Mouse (Mus musculus): ENCODE measurements at regions not wholly inside any gene's neighbourhood (a gene's known extent, or its start where the extent isn't known, plus 50 kb on each side); places are given as distances from the start of the nearest gene placed in this dataset.

DNA sequence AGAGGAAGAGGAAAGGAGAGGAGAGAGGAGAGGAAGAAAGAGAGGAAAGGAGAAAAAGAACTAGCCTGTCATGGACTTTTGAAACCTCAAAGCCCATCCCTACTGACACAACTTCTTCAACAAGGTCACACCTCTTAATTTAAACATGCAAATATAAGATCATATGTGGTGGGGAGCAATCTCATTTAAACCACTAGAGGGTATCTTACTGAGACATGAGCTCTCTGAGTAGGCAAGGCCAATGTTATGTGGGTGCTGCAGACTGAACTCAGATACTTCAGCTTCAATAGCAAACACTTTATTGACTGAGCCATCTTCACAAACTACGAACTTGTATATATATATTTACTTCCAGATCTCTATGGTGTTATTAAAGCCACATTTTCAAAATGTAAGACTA, 156.9 kb downstream of the Mex3b start:
- no peak for DNase-seq (ENCODE audit: low spot score in 2 of 2)

DNA sequence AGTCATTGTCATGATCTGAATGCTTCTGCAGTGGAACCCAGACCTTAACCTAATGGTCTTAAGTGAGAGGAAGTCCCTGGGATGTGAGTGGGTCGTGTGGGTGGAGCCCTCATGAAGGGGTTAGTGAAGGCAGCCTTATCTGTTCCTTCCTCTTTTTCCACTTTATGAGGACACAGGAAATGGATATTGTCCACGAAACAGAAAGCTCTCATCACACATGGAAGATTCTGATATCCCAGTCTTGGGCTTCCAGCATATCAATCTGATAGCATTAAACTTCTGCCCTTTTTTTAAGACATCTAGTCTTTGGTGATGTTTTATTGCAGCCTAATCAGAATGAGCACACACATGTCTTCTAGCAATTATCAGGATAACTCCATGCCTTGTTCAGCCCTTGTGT, 164.0 kb downstream of the Mex3b start:
- no peak for DNase-seq (ENCODE audit: low spot score in 2 of 2)

DNA sequence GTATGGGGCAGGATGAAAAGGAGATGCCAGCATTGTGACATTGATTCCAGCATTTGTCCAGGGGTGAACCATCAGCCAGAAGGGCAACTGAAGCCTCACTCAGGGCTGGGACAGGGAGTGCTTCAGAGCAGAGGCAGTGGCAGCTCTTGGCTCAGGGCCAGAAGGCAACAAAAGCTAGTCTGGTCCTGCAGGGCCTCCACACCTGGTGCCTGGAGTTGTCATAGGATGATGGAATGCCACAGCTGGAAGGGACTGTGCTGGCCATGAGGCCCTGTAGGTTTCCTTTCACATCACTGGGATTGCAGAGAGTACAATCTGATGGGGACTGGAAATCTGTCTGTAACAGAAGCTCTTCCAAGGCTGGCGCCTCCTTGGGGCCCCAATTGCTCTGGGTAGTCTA, 164.9 kb downstream of the Mex3b start:
- no peak for DNase-seq (ENCODE audit: low spot score in 2 of 2)

DNA sequence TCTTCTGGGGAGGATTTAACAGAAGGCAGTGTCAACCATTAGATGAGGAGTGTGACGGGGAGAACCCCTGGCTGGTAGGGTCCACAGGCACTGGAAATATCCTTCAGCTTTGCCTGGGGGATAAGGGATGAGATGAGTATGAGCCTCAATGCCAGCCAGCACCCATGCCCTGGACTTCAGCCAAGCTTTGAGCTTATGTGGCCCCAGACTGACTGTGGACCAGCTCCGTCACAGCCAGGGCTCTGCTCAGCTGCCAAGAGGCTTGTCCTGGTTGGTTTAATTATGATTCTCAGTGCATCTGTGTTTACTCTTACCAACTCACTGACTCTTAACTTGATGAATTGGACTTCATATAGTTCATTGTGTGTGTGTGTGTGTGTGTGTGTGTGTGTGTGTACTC, 165.8 kb downstream of the Mex3b start:
- no peak for DNase-seq (ENCODE audit: low spot score in 2 of 2)

DNA sequence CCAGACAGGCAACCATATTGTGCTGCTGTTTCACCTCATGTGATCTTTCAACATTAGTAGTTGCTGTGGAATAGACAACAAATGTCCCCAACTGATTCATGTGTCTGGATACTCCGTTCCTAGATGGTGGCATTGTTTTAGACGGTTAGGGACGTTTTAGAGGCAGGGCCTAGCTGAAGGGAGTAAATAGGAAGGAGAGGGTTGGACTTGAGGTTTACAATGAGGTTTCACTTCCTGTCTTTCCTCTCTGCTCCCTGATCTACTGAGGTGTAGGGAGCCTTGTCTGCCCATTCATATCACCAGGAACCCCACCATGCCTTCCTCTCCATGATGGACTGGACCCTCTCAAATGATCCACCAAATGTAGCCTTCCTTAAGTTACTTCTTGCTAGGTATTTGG, 168.1 kb downstream of the Mex3b start:
- no peak for DNase-seq (ENCODE audit: low spot score in 2 of 2)

DNA sequence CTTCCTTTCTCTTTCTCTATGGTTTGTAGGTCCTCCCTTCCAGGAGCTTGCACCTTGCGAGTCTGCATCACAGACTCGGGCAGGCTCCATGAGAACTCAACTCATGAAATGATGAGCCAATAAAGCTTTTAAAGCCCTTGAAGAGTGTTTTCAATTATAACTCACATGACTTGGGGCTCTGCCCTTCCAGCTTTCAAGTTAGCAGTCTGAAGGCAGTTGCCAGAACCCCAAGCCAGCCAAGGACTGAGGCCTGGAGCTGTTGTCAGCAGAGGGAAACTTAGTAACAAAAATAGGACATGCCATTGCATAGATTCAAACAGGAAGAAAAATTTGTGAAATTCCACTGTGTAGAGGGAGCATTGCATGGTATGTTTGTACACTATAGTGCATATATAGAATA, 169.3 kb downstream of the Mex3b start:
- peak in 1 of 2 experiments; percentile 37 for DNase-seq (ENCODE audit: low spot score in 2 of 2)

DNA sequence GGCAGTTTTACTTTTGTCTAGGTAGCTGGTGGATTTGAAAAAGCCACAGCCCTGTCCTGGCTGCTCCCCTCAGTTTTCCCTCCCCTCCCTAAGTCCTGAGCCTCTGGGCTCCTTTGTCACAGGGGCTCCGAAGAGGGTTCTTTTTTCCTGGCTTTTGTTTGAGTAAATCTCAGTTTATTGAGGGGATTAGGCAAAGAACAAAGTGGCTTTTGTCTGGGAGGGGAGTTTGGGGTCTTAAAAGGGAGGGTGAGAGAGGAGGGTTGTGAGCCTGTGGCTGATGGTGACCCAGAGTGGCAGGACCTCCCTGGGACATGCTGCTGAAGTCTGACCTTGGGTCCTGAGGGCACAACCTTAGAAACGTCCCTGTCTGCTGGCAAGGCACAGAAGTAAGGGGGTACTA, 170.0 kb downstream of the Mex3b start:
- no peak for DNase-seq (ENCODE audit: low spot score in 2 of 2)

DNA sequence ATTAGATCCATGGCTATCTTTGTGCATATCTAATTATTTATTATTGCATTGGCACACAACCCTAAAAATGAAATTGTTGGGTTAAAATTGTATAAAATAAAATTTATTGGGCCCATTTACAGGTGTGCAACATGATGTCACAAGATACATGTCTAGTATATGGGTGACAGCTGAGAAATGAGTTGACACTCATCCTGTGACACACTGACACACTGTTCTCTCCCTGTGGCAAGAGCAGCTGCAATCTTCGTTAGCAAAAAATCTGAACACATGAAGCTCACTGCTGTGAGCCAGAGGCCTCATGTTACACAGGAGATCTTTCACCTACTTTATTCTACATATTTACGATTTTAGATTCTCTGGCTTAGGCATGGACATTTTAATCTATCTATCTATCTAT, 170.6 kb downstream of the Mex3b start:
- no peak for DNase-seq (ENCODE audit: low spot score in 2 of 2)

DNA sequence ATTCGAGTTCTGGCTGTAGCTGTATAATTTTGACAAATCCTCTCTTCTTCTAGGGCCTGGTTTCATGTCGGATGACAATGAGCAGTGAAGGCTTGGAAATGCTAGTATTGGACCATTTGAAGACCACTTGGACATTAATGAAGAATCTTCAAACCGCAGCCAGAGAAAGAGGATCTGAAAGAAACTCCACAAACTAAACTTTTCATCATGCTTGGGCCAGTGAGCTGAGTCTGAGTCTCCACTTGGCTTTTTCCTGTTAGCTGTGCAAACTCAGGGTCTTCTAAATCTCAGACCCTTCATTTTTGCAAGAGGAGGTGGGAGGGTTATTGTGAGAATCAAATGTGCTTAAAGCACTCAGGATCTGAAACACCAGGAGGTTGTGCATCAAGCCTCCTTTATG, 176.6 kb downstream of the Mex3b start:
- DNase-seq (ENCODE audit: low spot score in 2 of 2): no peak

DNA sequence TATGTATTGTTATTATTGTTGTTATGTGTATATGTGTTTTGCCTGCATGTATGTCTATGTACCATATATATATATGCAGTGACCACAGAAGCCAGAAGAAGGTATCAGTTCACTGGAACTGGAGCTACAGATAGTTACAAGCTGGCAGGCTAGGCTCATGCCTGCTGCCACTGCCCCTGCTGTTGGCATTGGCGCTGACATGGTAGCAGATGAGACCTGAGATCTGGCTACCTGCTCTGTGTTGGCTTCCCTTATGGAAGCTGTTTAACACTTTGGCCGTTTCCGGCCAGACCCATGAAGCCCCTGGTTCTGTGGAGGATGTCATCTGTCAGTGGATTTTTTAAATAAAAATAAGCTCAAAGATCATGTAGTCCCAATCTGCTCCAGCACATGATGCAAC, 178.1 kb downstream of the Mex3b start:
- DNase-seq (ENCODE audit: low spot score in 2 of 2): no peak

DNA sequence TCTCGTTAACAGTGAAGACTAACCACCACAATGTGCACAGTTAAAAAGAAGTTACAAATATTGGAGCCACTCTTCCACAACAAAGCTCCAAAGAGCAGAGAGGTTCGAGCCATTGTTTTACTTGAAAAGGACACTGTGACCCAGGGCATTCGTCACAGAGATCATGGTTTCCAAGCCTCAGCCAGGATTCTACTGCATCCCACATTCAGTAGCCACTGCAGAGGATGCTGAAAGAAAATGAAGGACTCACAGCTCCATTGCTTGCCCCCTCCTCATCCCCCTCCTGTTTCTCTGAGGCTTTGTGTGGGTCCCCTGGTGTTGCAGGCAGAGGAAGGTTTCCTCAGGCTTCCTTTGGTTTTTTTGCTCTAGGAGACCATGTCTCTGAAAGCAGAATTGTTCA, 182.9 kb downstream of the Mex3b start:
- DNase-seq (ENCODE audit: low spot score in 2 of 2): no peak

DNA sequence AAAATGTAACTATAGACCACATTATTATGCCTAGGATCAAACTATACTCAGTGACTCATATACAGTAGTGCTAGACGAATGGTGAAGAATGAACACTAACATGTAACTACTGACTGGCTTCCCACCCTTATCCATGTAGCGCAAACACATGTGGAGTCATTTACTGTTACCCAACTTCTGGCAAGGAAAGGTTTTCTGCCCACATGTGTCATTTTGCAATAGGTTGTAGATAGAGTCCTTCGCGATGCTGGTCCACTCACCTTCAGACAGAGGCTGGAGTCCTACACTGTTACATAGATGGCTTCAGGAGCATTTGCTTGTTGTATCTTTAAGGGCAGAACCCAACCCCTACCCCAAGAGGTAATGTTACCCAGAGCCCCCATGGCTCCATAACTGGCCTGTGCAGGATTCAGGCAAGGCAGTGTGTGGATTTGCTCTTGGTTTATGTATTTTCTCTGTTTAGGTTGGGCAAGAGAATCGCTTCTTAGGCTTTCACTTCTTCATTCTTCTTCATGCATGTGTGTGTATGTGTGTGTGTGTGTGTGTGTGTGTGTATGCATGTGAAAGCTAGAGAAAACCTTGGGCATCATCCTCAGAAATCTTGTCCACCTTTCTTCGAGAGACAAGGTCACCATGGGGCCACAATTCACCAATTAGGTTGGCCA, 183.8 kb downstream of the Mex3b start:
- no peak for DNase-seq (ENCODE audit: low spot score in 2 of 2)

DNA sequence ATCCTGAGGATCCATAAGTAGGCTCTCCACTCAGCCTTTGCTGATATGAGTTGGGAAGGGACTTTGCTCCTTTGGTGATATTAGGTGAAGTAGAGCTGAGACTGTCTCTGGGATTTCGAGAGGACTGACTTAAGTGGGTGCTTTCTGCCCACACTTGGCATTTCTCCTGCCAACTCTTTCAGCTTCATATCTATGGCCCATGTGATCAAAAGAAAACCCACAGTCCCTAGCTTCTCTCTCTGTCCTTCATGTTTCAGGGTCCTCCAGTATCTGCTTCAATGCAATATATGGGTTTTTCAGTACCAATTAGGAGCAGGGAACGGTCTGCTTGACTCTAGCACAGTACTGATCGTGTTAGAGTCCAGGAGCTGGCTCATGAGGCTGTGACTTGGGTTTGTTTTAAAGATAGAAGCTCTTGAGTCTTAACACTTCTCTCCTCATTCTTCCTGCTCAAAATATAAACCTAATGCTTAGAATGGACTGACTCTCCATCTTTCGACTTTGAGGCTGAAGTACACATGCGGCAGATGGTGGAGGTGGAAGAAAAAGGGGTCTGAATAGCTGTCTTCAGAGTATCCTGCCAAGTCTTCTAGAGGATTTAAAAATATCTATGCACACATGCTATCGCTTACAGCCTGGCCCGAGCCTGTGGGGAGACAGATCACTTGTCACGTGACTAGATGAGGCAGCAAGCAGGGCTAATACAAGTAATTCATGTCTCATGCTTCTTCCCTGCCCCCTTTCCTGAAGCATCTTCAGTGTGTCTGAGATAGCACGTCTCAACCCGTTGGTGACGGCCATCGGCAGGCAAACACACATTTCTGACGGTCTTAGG, 189.2 kb downstream of the Mex3b start:
- no peak for DNase-seq (ENCODE audit: low spot score in 2 of 2)

DNA sequence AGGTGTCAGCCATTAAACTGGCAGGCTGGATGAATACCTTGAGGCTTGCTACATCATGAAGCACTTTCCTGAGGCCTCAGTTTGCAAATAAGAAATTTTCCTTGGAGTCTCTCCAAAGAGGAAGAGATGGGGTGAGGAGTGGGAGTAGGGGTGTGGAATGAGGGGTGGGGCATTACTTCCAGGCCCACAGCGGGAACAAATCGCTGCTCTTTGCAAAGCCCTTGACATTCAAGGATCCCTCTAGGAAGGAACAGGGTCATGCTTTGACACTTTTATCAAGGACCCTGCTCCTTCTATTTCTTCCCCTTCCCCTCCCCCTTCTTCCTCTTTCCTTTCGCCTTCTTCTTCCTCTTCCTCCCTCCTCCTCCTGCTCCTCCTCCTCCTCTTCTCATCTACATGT, 193.2 kb downstream of the Mex3b start:
- no peak for DNase-seq (ENCODE audit: low spot score in 2 of 2)

DNA sequence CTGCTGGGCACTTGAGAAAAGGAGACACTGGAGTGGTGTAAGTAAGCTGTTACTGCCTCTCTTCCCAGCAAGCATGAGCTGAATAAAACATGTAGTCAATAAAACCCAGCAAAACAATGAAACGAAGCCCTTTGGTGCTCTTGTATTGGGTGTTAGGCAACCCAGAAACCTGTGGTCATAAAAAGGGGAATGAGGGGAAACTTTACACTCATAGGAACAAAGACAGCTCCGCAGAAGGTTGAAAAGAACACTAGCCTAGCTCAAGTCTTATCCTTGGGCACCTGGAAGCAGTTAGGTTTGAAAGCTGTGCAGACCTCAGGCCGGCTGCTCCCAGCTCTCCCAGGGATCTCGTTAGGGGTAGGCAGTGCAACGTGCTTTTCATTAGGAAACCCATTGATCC, 193.6 kb downstream of the Mex3b start:
- no peak for DNase-seq (ENCODE audit: low spot score in 2 of 2)

DNA sequence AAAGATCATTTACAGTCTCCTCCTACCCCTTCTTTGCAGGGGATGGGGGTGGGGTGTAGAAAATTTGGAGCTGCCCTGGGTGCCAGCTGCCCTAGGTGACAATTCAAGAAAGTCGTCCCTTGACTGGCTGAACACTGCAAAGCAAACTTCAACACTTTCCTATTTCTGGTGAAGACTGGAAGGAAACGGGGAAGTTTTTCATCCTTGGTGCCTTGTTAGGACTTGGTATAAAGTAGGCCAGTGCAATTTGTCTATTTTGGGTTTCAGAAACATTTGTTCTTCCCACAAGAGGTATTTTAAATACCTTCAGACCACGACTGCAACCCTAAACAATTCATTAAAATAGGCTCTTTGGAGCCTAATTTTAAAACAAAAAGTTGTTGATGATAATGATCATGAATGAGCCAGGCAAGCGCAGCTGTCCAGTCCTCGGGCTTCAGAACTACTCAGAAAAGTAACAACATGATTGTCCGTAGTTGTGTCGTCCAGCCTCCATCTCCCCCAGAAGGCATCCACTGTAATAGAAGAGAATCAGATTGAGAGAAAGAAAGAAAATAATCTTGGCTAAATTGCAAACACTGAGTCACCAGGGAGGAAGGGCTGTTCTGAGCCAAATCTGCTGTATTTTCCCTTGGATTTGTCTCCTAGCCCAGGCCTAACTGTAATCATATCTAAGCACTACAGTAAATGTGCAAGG, 194.2 kb downstream of the Mex3b start:
- no peak for DNase-seq (ENCODE audit: low spot score in 2 of 2)

DNA sequence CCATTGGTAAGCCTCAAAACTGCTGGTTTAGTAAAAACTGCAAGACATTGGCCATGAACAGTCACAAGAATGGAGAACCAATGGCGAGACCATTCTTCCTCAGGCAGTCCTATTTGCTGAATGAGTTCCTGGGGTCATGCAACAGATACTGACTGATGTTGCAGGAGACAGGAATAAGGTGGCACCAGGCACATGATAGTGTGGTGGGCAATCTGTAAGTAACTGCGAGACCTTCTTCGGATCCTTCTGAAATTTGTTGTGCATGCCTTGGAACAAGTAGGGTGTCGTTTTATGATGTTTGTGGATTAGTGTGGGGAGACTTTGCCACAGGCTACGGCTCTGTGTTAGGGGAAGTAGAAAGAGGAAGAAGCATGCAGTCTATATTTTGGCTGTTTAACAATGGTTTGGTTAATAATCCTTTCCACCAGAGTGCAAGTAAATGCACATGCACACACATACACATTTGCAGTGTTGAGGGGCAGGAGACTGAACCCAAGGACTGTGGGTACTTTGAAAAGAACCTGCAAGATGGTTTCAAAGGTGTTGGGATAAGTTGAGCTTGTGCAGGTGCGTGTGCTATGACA, 194.9 kb downstream of the Mex3b start:
- DNase-seq (ENCODE audit: low spot score in 2 of 2): no peak

DNA sequence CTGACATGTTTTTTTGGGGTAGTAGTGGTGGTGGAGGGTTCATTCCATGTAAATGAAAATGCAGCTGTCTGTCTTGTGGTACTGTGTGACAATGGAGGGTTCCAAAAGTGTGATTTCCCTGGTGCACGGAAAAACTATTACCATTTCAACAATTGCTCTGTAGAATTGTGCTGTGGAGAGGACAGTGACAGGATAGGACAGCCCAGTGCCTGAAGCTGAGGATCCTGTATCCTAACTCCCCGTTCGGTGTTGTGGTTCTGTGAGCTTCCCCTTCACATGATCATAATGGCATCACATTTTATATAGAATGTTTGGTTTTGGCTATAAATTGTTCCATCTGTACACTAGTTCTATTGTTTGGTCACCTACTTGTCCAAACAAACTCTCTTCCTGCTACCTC, 196.4 kb downstream of the Mex3b start:
- DNase-seq (ENCODE audit: low spot score in 2 of 2): no peak

DNA sequence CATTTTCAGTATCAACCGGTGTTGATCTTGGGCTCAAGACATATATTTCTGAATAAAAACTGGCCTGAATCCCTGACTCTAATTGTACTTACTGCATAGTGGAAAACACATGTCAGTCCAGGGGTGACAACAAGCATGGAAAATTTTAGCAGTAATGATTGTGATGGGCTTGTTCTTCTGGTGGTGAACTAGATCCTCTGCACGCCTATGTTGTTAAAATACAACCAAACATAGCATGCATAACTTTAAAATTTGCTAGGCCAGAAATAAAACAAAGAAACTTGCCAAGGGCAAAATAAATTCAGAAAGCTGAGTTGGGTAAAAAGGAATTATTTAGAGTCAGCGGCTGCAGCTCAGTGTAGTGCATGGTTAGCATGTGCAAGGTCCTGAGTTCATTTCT, 198.2 kb downstream of the Mex3b start:
- no peak for DNase-seq (ENCODE audit: low spot score in 2 of 2)

DNA sequence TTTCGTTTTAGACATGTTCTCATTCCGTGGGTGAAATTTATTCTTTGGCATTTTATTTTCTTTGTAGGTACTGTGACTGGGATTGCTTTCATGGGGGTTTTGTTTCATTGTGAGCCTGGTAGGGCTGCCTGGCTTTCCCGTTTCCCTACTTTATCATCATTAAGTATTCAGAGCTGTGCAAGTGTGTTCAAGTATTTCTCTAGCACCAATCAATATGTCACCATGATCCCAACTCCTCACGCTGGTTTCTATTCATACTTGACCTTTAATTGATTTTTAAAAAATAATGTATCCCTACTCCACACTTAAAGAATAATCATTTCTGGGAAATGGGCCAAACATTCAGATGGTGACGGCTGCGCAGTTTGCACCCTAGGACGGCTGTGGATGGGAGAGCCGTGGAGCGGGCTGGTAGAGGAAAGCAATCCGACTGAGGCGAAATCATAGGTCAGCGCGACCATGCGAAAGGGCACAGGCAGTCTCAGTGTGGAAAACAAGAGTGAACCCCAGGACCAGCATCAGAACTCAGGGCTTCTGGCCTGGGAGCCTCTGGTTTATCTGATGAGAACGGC, 207.4 kb downstream of the Mex3b start:
- no peak for DNase-seq (ENCODE audit: low spot score in 2 of 2)

DNA sequence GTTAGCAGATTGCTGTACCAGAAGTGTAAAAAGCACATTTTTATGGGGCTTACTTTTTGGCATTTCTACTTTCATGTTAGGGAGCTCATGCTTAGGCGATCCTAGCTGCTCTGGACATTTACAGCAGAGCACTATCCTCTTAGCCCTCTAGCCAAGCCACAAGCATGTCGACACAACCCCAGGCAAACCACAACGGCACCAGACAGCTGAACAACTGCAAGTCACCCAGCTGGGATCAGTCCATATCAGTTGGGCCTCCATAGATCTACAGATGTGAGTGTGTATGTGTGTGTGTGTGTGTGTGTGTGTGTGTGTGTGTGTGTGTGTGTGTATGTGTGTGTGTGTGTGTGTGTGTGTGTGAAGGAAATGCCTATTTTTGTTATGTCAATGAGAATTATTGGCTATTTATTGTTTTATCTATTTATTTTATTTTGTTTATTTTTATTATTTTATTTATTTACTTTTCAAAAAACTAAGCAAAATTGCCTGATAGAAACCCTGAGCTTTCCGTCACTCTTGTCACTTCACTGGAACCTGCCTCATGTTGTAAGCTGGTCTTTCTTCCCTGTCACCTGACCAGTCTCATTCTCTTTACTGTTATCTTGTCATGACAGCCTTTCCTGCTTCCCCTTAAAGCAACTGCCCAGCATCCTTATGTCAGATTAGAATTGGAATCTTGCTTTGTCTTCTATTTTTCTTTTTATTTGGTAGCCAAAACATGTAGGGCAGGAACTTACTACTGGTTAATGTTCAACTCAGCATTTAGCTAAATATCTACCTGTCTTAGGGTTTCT, 208.2 kb downstream of the Mex3b start:
- no peak for DNase-seq (ENCODE audit: low spot score in 2 of 2)

Data from urinary bladder, adult 18-20 months (tissue).